Mouse (Mus musculus): ENCODE measurements around the gene Meaf6.

The Meaf6 gene

GRCm38 (mm10) chr4:125084403-125085345 is at the start of gene Meaf6:
TSS of gene Meaf6 (plus strand) at chr4:125085134.
- DNase-seq (ENCODE audit: low spot score in 2 of 2) = peak; percentile 83 to 90

- no peak for DNase-seq (ENCODE audit: low spot score in 2 of 2)
Measured at GRCm38 (mm10) chr4:125044454-125044853, 40.5 kb upstream of the Meaf6 start.

- no peak for DNase-seq (ENCODE audit: low spot score in 2 of 2)
Measured at GRCm38 (mm10) chr4:125055385-125055784, 29.5 kb upstream of the Meaf6 start.

- DNase-seq (ENCODE audit: low spot score in 2 of 2) = no peak
Measured at GRCm38 (mm10) chr4:125056476-125056875, 28.5 kb upstream of the Meaf6 start.

- no peak for DNase-seq (ENCODE audit: low spot score in 2 of 2)
Measured at GRCm38 (mm10) chr4:125057273-125057672, 27.7 kb upstream of the Meaf6 start.

- DNase-seq (ENCODE audit: low spot score in 2 of 2) = no peak
Measured at GRCm38 (mm10) chr4:125058033-125058432, 26.9 kb upstream of the Meaf6 start.

- peak; percentile 26 to 47 for DNase-seq (ENCODE audit: low spot score in 2 of 2)
Measured at GRCm38 (mm10) chr4:125059025-125059424, 25.9 kb upstream of the Meaf6 start.

GRCm38 (mm10) chr4:125063829-125064228 is 21.1 kb upstream of the Meaf6 start:
- no peak for DNase-seq (ENCODE audit: low spot score in 2 of 2)

- DNase-seq (ENCODE audit: low spot score in 2 of 2) = peak in 1 of 2 experiments; percentile 27
Measured at GRCm38 (mm10) chr4:125065517-125066307, 19.2 kb upstream of the Meaf6 start, which contains the start of gene Dnali1. TSS of gene Dnali1 (minus strand) at chr4:125065703.

- peak; percentile 86 to 94 for DNase-seq (ENCODE audit: low spot score in 2 of 2)
Measured at GRCm38 (mm10) chr4:125066490-125067370, 18.2 kb upstream of the Meaf6 start, which contains the start of gene Snip1. TSS of gene Snip1 (plus strand) at chr4:125066672.

GRCm38 (mm10) chr4:125077700-125078099 is 7.2 kb upstream of the Meaf6 start:
- no peak for DNase-seq (ENCODE audit: low spot score in 2 of 2)

- no peak for DNase-seq (ENCODE audit: low spot score in 2 of 2)
Measured at GRCm38 (mm10) chr4:125078698-125079097, 6.2 kb upstream of the Meaf6 start.

- DNase-seq (ENCODE audit: low spot score in 2 of 2) = peak; percentile 32 to 43
Measured at GRCm38 (mm10) chr4:125085346-125085841, 460 bp downstream of the Meaf6 start.

GRCm38 (mm10) chr4:125093031-125093430 is 8.1 kb downstream of the Meaf6 start:
- no peak for DNase-seq (ENCODE audit: low spot score in 2 of 2)

- no peak for DNase-seq (ENCODE audit: low spot score in 2 of 2)
Measured at GRCm38 (mm10) chr4:125096066-125096465, 11.1 kb downstream of the Meaf6 start.

- no peak for DNase-seq (ENCODE audit: low spot score in 2 of 2)
Measured at GRCm38 (mm10) chr4:125097412-125097811, 12.5 kb downstream of the Meaf6 start.

GRCm38 (mm10) chr4:125099458-125099857 is 14.5 kb downstream of the Meaf6 start:
- DNase-seq (ENCODE audit: low spot score in 2 of 2) = peak; percentile 80 to 85

GRCm38 (mm10) chr4:125101334-125101733 is 16.4 kb downstream of the Meaf6 start:
- DNase-seq (ENCODE audit: low spot score in 2 of 2) = no peak

GRCm38 (mm10) chr4:125105354-125105753 is 20.4 kb downstream of the Meaf6 start:
- no peak for DNase-seq (ENCODE audit: low spot score in 2 of 2)

GRCm38 (mm10) chr4:125114638-125115037 is 29.7 kb downstream of the Meaf6 start:
- DNase-seq (ENCODE audit: low spot score in 2 of 2) = peak; percentile 90 to 92

GRCm38 (mm10) chr4:125115081-125115480 is 30.1 kb downstream of the Meaf6 start:
- no peak for DNase-seq (ENCODE audit: low spot score in 2 of 2)
